Mouse (Mus musculus): ENCODE data around the gene 6030408B16Rik.
A peak's percentile ranks its signal among the peaks of the same experiment; 100 is the strongest.
"Not testable (repeated sequence)": the region's sequence is repeated elsewhere in the genome, so short reads cannot be mapped to it uniquely, and the experiment has no call there.

The 6030408B16Rik gene

GRCm38 (mm10) chr15:101322640-101323039 lies 29.6 kb downstream of the 6030408B16Rik start:
- no peak for DNase-seq

- no peak for DNase-seq
These were observed 30.5 kb downstream of the 6030408B16Rik start for GRCm38 (mm10) chr15:101323511-101323910.

- not testable (repeated sequence) for DNase-seq
These were observed 31.4 kb downstream of the 6030408B16Rik start for GRCm38 (mm10) chr15:101324409-101324808.

- DNase-seq, result no peak
These were observed 33.1 kb downstream of the 6030408B16Rik start for GRCm38 (mm10) chr15:101325991-101326534.

GRCm38 (mm10) chr15:101327282-101327681 lies 34.3 kb downstream of the 6030408B16Rik start:
- peak; percentile 76 to 93 for DNase-seq

- no peak for DNase-seq
These were observed 36.0 kb downstream of the 6030408B16Rik start for GRCm38 (mm10) chr15:101328876-101329563.

GRCm38 (mm10) chr15:101329564-101329892 lies 36.5 kb downstream of the 6030408B16Rik start:
- no peak for DNase-seq

- no peak for DNase-seq
These were observed 38.1 kb downstream of the 6030408B16Rik start for GRCm38 (mm10) chr15:101331090-101331489.

- DNase-seq, result no peak
These were observed 39.4 kb downstream of the 6030408B16Rik start for GRCm38 (mm10) chr15:101332370-101332769.

GRCm38 (mm10) chr15:101333165-101333564 lies 40.2 kb downstream of the 6030408B16Rik start:
- no peak for DNase-seq

GRCm38 (mm10) chr15:101333648-101334047 lies 40.6 kb downstream of the 6030408B16Rik start:
- no peak for DNase-seq

GRCm38 (mm10) chr15:101336474-101337174 lies 43.6 kb downstream of the 6030408B16Rik start:
- DNase-seq, result peak; percentile 57 to 58

- no peak for DNase-seq
These were observed 45.3 kb downstream of the 6030408B16Rik start for GRCm38 (mm10) chr15:101338359-101338758.

GRCm38 (mm10) chr15:101339537-101339936 lies 46.5 kb downstream of the 6030408B16Rik start:
- DNase-seq, result peak; percentile 88 to 97

GRCm38 (mm10) chr15:101341797-101342515 lies 48.9 kb downstream of the 6030408B16Rik start:
- peak in 1 of 2 experiments; percentile 78 for DNase-seq
